Mouse (Mus musculus) neural tube, embryonic 14.5 days (tissue): ENCODE results near the gene Taar9. TPM values are rescaled to one million over a fixed set of nuclear protein-coding genes. Genes with fewer than 3 reads are reported as not detected.
"Not testable (repeated sequence)": the region's sequence is repeated elsewhere in the genome, so short reads cannot be mapped to it uniquely, and the experiment has no call there.

Experiments used
- ATAC-seq: fragments of 200-750 bp; cut with Nextera tagmentation; 2 replicates; pipeline ENCODE4 v1.8.0; 2017; ENCODE audit warnings: low read depth, mild to moderate bottlenecking, moderate TSS enrichment, moderate library complexity
- H3K27ac ChIP-seq: fragments of 300-500 bp; sonication (generic); 2 replicates; pipeline ENCODE4 v1.5.1; 2014; ENCODE audit warnings: low read depth, mild to moderate bottlenecking, control low read depth, low read length, moderate library complexity, mixed read lengths
- H3K27me3 ChIP-seq: fragments of 300-500 bp; sonication (generic); 2 replicates; pipeline ENCODE4 v1.6.1; 2014; ENCODE audit warnings: low read length; ENCODE audit not compliant: control insufficient read depth, insufficient read depth
- H3K36me3 ChIP-seq: fragments of 300-500 bp; sonication (generic); 2 replicates; pipeline ENCODE4 v1.6.1; 2014; ENCODE audit warnings: low read length, mixed read lengths; ENCODE audit not compliant: control insufficient read depth, insufficient read depth
- H3K4me1 ChIP-seq: fragments of 300-500 bp; sonication (generic); 2 replicates; pipeline ENCODE4 v1.6.1; 2014; ENCODE audit warnings: low read length; ENCODE audit not compliant: control insufficient read depth, insufficient read depth
- H3K4me2 ChIP-seq: fragments of 300-500 bp; sonication (generic); 2 replicates; pipeline ENCODE4 v1.6.1; 2014; ENCODE audit warnings: mild to moderate bottlenecking, low read depth, low read length, control low read depth
- H3K4me3 ChIP-seq: fragments of 300-500 bp; sonication (generic); 2 replicates; pipeline ENCODE4 v1.5.1; 2014; ENCODE audit warnings: low read depth, low read length, control low read depth, mixed read lengths
- H3K9ac ChIP-seq: fragments of 300-500 bp; sonication (generic); replicated peaks from 2 replicates; pipeline ENCODE4 v1.6.1; 2014; ENCODE audit warnings: low read depth, mild to moderate bottlenecking, control low read depth, low read length, mixed read lengths
- H3K9me3 ChIP-seq: fragments of 300-500 bp; sonication (generic); 2 replicates; pipeline ENCODE4 v1.6.1; 2016; ENCODE audit warnings: low read length; ENCODE audit not compliant: control insufficient read depth
- WGBS: fragments of 180-500 bp; shearing (Covaris S2); extraction: QIAGEN DNeasy Blood & Tissue Kit; methylation state at CpG from one replicate; pipeline ENCODE4 v1.1.7; 2014; 5-methylcytosine and 5-hydroxymethylcytosine counted together
- polyA plus RNA-seq: library from polyadenylated mRNA; unstranded; fragments of >200 nt; fragmentation: Nextera tagmentation; extraction: Ambion mirVana; gene quantifications from 2 replicates; pipeline ENCODE4 v1.2.1, GENCODE M21; 2014

Taar9 gene
- polyA plus RNA-seq, 1 experiment from 2014 or later = not detected

GRCm38 (mm10) chr10:24087168-24087567, 22.2 kb downstream of the Taar9 start:
- ATAC-seq = no peak
- H3K36me3 ChIP-seq = no peaks in the 10 kb centered on the region
- H3K27me3 ChIP-seq = no peaks in the 10 kb centered on the region
- H3K9me3 ChIP-seq = no peaks in the 10 kb centered on the region
- no peaks in the 10 kb centered on the region for H3K4me1 ChIP-seq
- H3K4me3 ChIP-seq = no peak overlapping the region
- H3K4me2 ChIP-seq = no peak overlapping the region
- WGBS = 94% methylated on average over 2 of the region's 2 CpGs
- H3K9ac ChIP-seq = no peak overlapping the region
- no peak overlapping the region for H3K27ac ChIP-seq

DNA sequence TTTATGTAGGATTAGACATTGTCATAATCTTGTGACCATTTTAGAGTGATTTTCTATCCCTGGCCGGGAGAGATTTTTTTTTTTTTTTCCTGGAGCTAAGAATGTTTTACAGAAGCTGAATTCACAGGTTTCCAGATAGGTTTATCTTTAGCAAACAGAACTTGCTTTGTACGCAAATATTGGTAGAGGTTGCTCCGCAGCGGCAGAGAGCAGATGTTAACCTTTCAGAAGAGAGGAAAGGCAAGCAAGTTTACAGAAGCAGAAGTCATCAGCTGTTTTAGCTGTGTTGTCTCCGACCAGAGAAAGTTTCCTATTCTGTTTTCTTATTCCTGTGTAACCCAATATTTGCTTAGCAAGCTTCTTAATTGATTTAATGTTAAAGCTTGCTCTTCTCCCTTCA, 22.8 kb downstream of the Taar9 start:
- no peak overlapping the region for H3K4me2 ChIP-seq
- 90% methylated on average over 5 of the region's 5 CpGs for WGBS
- H3K27me3 ChIP-seq = no peaks in the 10 kb centered on the region
- no peaks in the 10 kb centered on the region for H3K36me3 ChIP-seq
- H3K9me3 ChIP-seq = no peaks in the 10 kb centered on the region
- no peak overlapping the region for H3K9ac ChIP-seq
- ATAC-seq = no peak
- H3K4me3 ChIP-seq = no peak overlapping the region
- no peaks in the 10 kb centered on the region for H3K4me1 ChIP-seq
- H3K27ac ChIP-seq = no peak overlapping the region

DNA sequence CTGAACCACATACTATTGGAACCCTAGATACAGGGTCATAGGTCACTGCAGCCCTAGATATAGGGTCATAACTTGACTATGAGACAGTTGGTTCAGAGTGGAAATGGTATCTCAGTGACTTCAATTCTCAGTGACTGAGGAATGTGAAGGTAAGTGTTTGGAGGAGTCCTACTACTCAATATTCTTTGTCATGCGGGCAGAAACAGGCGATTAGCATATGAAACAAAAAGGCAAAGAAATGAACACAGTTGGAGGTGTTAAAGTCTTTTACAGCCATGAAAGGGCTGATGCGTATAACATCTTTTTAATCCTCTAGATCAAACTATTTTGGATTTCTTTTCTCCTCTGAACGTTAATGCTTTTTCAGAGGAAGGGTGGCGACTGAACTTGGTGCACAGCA, 23.4 kb downstream of the Taar9 start:
- Histone ChIP-seq H3K9ac (no peak overlapping the region), H3K9me3 (no peaks in the 10 kb centered on the region), H3K4me1 (no peaks in the 10 kb centered on the region), H3K27ac (no peak overlapping the region), H3K4me2 (no peak overlapping the region), H3K27me3 (no peaks in the 10 kb centered on the region), H3K4me3 (no peak overlapping the region), H3K36me3 (no peaks in the 10 kb centered on the region)
- ATAC-seq = no peak
- 64% methylated on average over 5 of the region's 5 CpGs for WGBS

GRCm38 (mm10) chr10:24080166-24080565, 29.2 kb downstream of the Taar9 start:
- Histone ChIP-seq H3K27ac (no peak overlapping the region), H3K36me3 (no peaks in the 10 kb centered on the region), H3K4me2 (no peak overlapping the region), H3K9ac (no peak overlapping the region), H3K4me3 (no peak overlapping the region), H3K27me3 (no peaks in the 10 kb centered on the region), H3K4me1 (no peaks in the 10 kb centered on the region), H3K9me3 (no peaks in the 10 kb centered on the region)
- WGBS = 57% methylated on average over 3 of the region's 3 CpGs
- ATAC-seq = no peak

- H3K27ac ChIP-seq, H3K9me3 ChIP-seq, H3K36me3 ChIP-seq, H3K27me3 ChIP-seq, H3K4me2 ChIP-seq, H3K4me3 ChIP-seq, H3K4me1 ChIP-seq, H3K9ac ChIP-seq, ATAC-seq: not testable (repeated sequence)
- 78% methylated on average over 2 of the region's 4 CpGs for WGBS
Observed at GRCm38 (mm10) chr10:24076200-24076599, 33.1 kb downstream of the Taar9 start, which contains the start of gene Taar8a. Gene Taar8a, plus strand, starts transcription at chr10:24076500.

DNA sequence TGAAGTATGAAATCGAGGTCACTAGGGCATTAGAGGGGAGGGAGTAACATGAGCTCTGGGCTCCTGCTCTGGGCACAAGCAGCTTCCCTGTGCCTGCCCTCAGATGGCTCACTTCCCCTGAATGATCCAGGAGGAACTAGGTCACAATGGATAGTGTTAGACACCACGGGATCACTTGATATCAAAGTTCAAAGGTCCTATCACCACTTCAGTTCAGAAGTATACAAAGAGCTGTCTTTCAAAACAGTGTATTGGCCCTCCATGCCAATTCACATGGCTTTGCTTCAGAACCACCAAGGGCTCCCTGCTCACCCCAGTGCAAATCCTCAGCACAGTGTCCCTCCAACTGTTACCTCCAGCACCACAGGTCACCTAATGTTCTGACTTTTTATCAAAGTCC, 34.6 kb downstream of the Taar9 start:
- H3K27me3 ChIP-seq, H3K36me3 ChIP-seq, H3K9me3 ChIP-seq, H3K4me2 ChIP-seq, ATAC-seq, H3K4me3 ChIP-seq, H3K4me1 ChIP-seq, H3K27ac ChIP-seq, H3K9ac ChIP-seq: not testable (repeated sequence)
- 67% methylated on average over 2 of the region's 2 CpGs for WGBS

GRCm38 (mm10) chr10:24058986-24059385, 50.3 kb downstream of the Taar9 start:
- H3K4me1 ChIP-seq = no peaks in the 10 kb centered on the region
- WGBS = 86% methylated on average over 3 of the region's 3 CpGs
- no peak overlapping the region for H3K27ac ChIP-seq
- no peaks in the 10 kb centered on the region for H3K36me3 ChIP-seq
- H3K4me3 ChIP-seq = no peak overlapping the region
- no peak for ATAC-seq
- no peaks in the 10 kb centered on the region for H3K27me3 ChIP-seq
- no peak overlapping the region for H3K9ac ChIP-seq
- H3K9me3 ChIP-seq = no peaks in the 10 kb centered on the region
- no peak overlapping the region for H3K4me2 ChIP-seq

Other genes starting within 250 kb of the Taar9 start
- gene Vnn1, start 214.8 kb downstream of the Taar9 start, polyA plus RNA-seq = 0.21 and 0.29 TPM in 2 replicates
- not detected in 2 replicates for gene Taar1, start 189.2 kb downstream of the Taar9 start, polyA plus RNA-seq
- 0.27 TPM in 1 of 2 replicates, not detected in the other for gene Taar2, start 171.0 kb downstream of the Taar9 start, polyA plus RNA-seq
- gene Taar3, start 160.0 kb downstream of the Taar9 start, polyA plus RNA-seq = not detected in 2 replicates
- gene Taar4, start 149.0 kb downstream of the Taar9 start, polyA plus RNA-seq = not detected in 2 replicates
- 0.27 TPM in 1 of 2 replicates, not detected in the other for gene Taar5, start 138.8 kb downstream of the Taar9 start, polyA plus RNA-seq
- gene Taar6, start 123.9 kb downstream of the Taar9 start, polyA plus RNA-seq = not detected in 2 replicates
- gene Taar7a, start 116.1 kb downstream of the Taar9 start, polyA plus RNA-seq = not detected in 2 replicates
- gene Taar7b, start 109.6 kb downstream of the Taar9 start, polyA plus RNA-seq = not detected in 2 replicates
- not detected in 2 replicates for gene Taar7d, start 82.3 kb downstream of the Taar9 start, polyA plus RNA-seq
- not detected in 2 replicates for gene Taar7e, start 71.9 kb downstream of the Taar9 start, polyA plus RNA-seq
- gene Taar7f, start 60.0 kb downstream of the Taar9 start, polyA plus RNA-seq = not detected in 2 replicates
- gene Taar8a, start 33.0 kb downstream of the Taar9 start, polyA plus RNA-seq = not detected in 2 replicates
- gene Taar8b, start 17.2 kb downstream of the Taar9 start, polyA plus RNA-seq = not detected in 2 replicates
- gene Taar8c, start 7.6 kb downstream of the Taar9 start, polyA plus RNA-seq = not detected in 2 replicates
- gene Stx7, start 39.8 kb upstream of the Taar9 start, polyA plus RNA-seq = 310 and 368 TPM in 2 replicates
- 4.0 and 9.9 TPM in 2 replicates for gene Moxd1, start 114.0 kb upstream of the Taar9 start, polyA plus RNA-seq